Mouse (Mus musculus) 3T3-L1 (cell line): ENCODE measurements around the gene Rassf5.
A peak's percentile ranks its signal among the peaks of the same experiment; 100 is the strongest.

Experiments
- DNase-seq: peaks from one replicate; pipeline ENCODE4 v3.0.0-alpha.2; 2015; ENCODE audit warnings: low read depth, low spot score

The Rassf5 gene

DNA sequence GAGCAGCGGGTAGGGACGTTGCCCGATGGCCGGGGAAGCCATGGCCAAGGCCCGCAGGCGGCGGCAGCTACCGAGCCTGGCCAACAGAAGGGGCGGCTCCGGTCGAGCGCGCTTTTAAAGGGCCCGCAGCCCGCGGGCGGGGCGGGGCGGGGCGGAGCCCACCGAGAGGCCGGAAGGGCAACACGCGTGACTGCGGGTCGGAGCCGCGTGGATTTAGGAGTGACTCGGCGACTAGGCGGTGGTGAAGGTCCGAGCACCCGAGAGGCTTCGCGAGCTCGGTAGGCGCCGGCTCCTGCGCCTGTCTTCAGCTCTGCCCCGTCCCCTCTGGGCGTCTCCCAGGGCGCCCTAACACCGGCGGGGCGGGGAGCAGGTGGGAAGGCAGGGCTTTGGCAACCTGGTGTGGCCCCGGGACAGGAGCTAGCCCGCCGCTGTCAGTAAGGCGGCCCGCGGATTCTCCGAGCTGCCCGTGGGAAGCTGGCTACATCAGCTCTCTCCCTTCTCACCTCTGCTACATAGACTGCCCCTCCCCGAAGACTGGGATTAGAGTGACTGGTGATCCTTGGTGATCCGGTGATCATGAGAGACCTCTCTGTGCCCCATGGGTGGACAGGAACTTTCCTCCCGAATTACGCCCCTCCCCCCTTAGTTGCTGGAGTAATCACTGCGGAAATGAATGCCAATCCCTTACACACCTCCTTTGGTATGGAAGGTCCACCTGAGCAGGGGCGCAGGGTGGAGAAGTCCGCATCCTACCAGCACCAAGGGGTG lies at the start of gene Rassf5:
TSS of gene Rassf5 (minus strand) at position 170 of the 768 bp plus-strand sequence.
- peak; percentile 58 for DNase-seq

DNA sequence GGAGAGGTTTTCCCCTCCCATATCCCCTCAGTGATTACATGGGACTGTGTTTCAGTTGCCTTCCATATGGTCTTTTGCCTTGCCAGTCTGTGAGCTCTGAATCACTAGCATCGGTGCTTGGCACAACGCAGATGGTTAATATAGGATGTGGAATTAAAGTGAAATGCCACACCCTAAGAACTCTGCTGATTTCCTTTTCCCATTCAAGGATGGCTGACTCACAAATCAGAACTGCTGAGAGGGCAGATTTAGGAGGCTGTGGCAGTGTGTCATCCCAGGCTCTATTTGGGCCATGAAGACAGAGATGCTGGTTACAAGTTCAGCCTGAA lies 48.8 kb upstream of the Rassf5 start:
- DNase-seq, result peak; percentile 91

DNA sequence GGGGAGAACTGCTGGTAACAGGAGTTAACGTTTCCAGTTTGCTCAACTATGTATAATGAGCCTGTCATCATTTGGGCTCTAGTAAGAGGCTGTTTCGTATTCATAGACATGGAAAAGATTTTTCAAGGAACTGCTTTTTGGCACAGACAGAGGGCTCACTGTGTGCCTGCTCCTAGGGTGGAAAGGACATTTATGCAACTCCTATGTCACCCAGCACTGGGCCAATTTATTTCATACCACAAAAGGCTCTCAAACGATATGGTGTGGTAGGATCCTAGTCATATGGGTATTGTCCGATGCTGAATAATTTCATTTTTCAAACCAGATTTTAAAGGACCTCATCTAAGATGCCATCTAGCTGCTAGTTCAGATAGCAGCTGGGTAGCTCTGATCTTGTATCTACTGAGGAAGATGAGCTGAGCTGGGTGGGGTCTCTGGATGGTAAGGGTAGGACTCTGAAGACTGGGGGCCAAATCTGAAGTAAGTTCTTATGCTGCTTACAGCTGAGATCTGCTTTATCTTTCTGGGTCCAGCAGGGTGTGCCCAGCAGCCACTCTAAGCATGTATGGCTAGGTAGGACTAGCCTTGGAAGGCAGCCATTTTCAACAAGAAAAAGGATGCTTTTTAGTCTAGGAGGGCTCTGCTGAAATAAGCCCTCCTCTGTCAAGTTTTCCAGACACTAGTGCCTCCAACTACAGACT lies 48.3 kb upstream of the Rassf5 start:
- no peak for DNase-seq

DNA sequence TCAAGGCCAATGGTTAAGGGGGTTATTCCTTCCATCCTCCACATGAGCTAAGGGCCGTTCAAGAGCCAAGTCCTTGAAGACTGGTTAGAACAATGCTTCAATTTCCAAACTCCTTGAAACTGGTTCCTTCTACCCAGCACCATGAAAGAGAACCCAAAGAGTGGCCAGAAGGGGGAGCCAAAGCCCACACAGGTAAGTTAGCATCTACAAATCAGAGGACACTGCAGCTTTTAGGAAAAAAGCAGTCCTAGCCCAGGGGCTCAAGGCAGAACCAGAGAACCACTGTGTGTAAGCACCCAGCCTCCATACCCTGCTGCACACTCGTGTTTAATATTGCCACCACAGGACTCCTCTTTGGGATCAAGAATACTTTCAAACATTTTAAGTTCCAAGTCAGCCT lies 45.6 kb upstream of the Rassf5 start:
- peak; percentile 78 for DNase-seq

DNA sequence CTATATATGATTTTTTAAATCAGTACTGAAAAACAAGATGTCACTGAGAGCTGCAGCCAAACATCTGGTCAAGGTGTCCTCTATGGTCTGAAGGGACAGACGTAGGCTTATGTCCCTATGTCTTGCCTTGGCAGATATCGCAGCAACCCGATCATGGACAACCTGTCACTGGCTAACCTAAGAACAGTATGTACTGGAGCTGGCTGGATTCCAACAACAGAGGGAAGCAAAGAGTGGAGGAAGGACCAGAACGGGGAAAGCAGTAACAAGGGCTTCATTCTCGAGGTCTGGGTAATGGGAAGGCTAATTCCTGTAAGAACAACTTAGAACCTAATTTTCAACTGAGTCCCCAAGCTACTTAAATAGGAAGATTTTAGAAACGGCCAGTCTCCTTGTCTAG lies 43.9 kb upstream of the Rassf5 start:
- no peak for DNase-seq

DNA sequence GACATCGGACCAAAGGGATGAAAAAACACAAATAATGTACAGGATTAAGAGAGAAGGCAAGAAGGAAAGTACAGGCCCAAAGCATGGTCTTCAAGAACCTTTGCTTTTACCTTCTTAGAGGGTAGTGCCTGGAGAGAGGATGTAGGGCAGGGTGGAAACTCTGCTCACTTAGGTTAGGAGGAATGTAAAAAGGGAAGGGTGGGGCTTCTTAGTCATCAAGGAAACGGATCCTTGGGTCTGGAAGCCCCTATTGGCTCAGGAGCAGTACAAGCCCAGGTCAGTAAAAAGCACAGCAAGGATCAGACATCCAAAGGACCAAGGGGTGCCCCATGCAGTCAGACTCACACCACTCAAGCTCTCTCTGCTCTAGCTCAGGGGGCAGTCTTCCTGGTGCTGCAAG lies 42.2 kb upstream of the Rassf5 start:
- peak; percentile 57 for DNase-seq

DNA sequence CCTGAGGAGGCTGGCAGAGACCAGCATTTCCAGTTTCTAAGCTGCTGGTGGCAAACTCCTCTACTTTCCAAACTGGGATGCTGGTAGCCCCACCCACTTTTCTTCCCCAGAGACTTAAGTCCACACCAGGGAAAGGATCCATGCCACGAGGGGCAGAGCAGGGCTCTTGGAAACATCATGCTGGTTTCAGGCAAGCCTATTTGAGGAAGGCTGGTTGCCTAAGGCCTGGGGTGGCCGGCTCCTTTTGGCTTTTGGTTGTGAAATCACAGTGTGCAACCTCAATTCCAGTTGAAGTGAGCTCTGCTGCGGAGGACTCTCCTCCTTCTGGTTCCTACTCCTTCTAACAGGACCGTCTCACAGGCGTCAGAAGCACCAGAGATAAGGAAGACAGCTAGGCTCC lies 41.7 kb upstream of the Rassf5 start:
- DNase-seq, result peak; percentile 44

DNA sequence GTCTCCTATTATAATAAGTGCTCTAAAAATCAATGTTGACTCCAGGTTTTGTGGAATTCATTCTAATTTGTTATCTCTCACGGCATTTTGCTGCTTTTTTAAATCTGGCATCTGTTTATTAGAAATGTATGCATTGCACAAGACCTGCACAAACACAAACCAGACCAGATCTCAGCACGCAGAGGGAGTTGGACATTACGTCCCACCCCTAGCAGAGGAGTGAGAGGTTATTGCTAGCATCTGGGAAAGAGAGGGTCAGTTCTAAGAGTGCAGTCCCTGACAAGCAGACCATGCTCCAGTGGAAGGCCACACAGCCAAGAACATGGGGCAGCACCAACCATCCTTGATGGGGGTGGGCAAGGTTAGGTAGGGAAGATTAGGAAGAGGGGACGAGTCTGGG lies 39.6 kb upstream of the Rassf5 start:
- no peak for DNase-seq

DNA sequence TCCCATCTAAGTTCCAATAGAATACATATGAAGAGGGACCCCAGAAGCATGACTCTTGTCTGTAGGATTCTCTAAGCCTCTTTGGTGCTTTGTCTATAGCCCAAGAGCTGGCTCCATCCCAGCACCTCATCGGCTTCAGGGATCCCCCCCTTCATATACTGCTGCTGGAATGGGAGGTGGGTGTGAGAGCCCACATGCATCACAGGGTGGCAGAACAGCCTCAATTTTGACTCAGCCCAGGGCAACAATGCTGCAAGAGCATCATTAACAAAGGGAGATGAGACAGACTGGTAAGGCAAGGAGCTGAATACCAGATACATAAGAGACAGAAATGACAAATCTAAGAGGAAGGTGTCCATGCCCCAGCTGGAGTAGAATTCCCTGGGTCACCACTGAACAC lies 39.1 kb upstream of the Rassf5 start:
- no peak for DNase-seq

DNA sequence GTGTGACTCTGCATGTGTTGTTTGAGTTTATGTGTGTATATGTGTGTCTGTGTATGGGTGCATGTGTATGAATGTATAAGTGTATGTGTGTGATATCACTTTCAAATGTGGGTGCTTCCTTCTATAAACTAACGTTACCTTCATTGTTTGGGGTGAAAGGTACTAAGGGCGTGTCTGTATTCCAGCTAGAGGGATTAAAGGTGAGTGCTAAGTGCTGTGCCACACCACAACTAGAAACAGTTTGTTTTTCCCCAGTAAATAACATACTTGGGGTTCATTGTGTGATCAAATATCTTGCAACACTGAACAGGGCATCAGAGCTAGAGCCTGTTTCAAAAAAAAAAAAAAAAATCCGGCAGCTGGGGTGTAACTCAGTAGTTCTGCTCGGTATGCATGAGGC lies 36.7 kb upstream of the Rassf5 start:
- DNase-seq, result no peak

DNA sequence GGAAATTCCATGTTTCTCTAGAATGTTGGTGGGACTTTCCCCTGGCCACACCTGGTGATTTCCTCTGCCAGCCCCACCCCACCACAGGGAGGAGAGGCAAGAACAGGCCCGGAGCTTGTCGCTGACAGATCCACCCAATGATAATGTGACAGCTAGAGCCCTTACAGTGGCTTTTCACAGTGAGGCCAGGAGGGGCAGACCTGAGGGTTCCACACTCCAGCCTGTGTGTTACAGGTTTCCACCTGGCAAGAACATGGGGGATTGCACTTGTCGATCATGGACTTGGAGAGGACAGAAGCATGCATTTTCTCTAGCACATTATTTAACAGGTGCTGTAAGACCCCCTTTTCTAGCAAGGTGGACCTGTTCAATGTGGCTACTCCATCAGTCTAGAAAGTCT lies 35.2 kb upstream of the Rassf5 start:
- no peak for DNase-seq

DNA sequence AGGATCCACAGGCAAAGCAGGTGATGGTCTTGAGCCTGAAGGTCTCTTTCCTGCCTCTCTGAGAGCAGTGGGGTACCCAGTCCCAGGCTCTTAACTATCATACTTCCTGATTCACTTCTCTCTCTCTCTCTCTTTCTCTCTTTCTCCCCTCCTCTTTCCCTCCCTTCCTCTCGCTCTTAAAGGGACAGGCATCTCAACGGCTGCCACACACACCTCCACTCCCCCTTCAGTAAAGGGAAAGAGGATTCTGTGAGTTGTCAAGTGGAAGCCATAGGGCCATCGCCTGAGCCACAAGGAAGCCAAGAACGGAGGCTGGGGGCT lies 34.4 kb upstream of the Rassf5 start, which contains the start of gene Ikbke:
TSS of gene Ikbke (minus strand) at position 151 of the 321 bp plus-strand sequence.
- DNase-seq, result peak; percentile 58

DNA sequence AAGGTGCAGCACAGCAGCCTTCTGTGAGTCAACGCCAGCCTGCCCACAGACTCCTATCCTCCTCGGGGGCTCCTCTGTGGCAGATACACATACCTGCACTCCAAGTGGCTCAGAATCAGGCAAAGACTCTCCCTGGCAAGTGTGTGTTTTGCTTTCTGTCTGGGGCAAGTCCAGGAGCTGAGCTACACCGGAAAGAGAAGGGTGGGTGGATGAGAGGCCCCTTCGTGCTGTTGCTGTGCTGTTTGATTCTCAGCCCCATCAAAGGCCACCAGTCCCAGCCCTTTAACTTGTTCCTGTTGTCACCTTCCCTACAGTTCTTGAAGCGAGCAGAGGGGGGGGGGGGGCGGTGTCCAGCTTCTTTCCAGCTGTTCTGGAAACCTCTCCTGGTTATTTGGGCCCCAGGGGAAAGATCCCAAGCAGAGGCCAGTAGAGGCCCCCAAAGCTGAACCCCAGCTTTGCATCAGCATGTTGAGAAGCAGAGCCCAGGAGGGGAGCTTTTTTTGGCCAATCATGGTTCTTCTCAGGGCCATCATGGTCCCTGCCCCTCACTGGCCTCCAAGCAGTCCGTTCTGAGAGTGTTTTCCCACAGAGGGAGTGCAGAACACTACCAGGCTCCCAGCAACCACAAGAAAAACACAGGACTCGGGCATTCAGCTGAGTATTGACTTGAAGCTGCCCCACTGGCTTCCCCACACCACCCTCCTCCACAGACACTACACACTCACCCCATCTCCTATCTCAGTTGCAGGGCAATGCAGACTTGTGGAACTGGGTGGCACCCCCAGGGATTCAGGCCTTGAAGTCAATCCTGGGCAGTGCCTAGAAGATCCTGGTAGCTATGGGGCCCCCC lies 33.8 kb upstream of the Rassf5 start:
- peak; percentile 47 for DNase-seq

DNA sequence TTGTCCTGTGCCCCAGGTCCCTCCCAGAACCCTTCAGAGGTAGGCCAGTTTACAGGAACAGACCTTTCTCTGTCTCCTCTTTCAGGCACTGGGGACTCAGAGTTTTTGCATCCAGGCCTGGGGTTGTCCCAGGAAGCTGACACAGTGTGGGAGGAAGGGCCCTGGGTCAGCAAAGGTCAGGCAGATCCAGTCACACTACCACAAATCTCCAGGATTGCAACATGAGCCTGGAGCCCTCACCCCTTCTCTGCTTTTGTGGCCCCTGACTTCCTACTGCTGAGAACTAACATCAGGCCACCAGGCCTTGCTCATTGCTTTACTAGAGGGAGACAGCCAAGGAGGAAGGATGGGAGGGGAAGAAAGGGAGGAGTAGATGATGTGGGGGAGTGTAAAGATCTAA lies 31.8 kb upstream of the Rassf5 start:
- peak; percentile 28 for DNase-seq

DNA sequence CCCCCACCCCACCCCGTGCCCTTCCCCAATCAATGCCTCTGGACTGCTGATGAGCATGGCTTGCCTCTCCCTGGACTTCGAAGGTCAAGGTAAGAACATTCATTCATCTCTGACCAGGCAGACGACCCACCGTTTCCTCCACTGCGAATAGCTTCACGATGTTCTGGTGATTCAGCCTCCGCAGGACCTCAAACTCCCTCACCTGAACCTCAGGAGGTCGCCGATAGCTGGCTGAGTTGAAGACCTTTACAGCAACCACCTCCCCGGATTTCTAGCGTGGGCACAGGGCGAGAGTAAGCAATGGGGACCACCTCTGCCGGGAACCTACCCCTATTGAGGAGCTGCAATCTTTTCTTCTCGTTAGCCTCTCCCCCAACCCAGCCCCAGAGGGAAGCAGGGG lies 30.5 kb upstream of the Rassf5 start:
- no peak for DNase-seq

DNA sequence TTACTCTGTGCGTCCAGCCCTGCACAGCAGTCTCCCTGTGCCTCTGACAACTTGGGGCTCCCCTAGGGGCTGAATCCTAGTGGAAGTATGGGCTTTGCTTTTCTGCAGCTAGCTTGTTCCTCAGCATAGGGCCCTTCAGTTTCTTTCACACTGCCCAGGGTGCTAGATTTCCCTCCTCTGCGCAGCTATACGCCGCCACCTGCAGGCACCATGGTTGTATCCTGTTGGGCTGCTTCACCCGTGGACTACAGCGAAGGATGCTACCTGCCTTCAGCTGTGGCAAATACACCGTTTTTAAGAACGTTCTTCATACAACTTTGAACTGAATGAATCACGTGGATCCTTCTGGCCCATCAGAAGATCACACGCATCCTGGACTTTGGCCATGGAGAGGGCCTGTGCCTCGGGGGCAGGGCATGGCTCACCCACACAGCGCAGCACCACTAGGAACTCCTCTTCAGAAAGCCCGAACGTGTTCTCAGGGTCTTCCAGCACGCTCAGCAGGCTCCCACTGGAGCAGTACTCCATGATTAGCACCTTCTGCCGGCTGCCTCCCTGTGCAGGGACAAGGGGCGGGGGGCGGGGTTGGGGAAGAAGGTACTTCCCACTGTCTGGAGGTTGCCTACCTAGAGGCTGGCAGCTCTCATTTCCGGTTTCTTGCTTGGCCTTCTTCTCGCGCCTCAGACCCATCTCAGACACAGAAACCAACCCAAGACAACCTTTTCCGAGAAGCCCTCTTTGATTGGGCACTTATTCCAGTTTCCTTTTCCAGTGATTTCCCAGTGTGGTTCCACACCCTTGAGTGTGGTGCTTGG lies 29.9 kb upstream of the Rassf5 start:
- DNase-seq, result no peak

DNA sequence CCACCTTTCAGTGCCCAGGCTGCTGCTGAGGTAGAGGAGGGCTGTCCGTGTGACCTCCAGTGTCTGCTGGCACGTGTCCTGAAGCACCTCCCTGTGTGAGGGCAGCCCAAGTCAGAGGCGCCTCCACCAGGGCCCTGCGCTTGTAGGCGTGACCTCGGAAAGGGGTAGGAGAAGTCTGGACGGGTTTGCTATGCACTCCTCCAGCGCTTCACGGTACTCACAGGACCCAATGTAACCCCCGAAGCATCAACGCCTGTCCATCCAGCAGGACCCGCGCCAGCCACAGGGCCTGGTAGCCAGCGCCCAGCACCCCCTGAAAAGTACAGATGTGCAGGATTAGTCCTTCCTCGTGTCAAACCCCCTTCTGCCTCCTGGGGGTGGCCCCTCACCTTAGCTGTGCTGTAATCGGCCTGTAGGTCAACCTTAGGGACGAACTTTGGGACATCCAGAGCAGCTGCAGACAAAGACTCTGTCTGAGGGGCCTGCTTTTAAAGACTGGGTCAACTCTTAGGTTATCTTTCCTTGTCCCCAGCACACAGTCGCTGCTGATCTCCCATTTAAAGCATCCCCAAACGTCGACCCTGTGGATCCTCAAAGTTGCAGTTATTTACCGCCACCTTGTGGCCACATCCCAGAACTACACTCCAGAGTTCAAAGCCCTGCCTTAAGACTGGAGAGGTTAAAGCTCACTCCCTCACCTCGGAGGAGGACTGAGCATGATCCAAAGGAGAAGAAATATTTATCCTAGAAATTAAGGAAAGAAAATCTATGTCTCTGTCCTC lies 24.9 kb upstream of the Rassf5 start:
- peak; percentile 84 for DNase-seq

DNA sequence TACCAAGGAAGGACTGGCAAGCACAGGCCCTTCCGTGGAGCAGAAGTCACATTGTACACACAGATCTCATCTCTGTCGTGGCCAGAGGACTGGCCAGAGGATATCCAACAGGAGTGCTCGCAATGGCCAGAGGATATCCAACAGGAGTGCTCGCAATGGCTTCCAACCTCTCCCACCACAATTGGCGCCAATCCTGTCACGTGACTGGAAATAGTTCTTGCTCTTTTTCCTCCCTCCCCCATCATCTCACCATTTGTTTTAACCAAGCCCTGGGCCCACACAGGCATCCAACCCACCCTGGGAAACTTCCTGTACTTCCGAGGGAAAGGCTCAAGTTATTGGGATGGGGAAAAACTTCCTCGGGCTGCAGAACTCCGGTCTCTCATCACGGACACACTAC lies 23.7 kb upstream of the Rassf5 start:
- no peak for DNase-seq

DNA sequence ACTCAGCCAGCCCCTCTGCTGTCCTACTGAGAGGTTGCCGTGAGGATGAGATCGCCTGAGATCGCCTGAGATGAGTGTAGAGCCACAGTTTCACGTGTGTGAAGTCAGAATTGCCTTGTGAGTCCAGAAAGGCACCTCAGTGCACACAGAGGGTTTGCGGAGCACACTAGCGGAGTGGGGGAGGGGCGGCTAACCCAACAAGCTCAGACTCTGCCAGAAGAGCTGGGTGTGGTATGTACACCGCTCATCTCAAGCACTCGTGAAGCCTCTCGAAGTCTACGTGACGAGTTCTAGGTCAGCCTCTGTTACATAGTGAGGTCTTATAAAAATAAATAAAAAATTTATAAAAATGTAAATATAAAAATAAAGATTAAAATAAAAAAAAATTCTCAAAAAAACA lies 18.8 kb upstream of the Rassf5 start:
- DNase-seq, result no peak

DNA sequence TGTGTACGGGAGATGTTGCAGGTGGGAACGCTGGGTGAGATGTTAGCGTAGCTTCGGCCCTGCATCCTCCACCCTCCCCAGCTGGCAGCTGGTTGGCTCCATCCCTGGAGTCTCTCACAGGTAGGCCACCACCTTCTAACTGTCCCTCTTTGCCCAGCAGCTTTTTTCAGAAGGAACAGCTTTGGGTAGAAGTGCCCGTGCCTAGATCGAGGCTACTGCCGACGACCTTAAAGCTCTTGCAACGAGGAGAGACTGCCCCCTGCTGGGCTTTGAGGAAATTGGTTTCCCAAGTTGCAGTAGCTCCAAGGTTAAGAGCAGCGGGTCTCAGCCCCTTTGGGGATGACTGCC lies 15.2 kb upstream of the Rassf5 start:
- peak; percentile 78 for DNase-seq
